Mouse (Mus musculus) kidney, postnatal 25 days (tissue): Measurements from ENCODE around the gene Cryab.

ENCODE experiments used
- DNase-seq, 2 experiments: peaks; one replicate each; pipeline ENCODE4 v3.0.0; 2021; ENCODE audit warnings: mixed read lengths in 2 of 2

The Cryab gene

DNA sequence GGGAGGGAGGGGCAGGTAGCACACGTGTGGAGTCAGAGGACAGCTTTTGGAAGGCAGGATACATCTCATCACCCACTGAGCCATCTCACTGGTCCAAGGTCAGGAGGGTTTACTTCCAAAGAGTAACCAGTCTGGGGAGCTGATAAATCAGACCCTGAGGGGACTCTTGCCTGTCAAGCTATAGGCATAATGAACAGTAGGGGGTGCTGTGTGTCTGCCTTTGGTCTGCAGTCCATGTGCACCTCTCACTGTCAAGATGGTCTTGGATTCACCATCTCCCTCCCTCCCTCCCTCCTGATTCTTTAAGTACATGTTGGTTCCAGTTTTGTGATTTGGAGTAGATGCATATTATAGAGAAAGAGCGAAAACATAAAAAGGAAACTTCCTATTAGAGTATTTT is 49.9 kb downstream of the Cryab start:
- DNase-seq = peak; percentile 58 to 69

DNA sequence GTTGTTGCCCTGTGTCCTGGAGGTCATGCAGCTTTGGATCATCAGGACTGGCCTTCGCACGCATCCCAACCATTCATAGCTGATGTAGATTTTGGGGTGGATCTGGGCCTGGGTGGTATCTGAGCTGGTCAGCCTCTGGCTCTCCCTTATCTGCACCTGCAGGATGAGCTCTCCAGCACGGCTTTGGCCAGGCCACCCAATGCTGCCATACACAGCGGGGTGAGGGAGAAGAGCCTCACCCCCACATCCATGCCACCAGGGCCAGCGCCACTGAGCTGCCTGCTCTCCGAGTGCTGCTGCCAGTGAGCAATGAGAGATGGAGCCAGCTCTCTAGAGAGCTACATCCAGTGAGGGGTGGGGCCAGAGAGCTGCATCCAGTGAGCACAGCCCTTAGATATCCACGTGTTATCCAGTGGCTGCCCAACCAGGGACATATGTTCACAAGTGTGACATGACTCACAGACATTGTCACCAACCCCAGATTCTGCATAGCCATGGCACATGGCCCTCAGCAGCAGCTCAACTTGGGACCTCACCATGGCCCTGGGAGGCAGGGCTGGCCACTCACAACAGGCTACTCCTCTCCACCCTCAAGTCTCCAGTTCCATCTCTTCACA is 52.0 kb downstream of the Cryab start:
- DNase-seq = no peak
